Mouse (Mus musculus): Measurements from ENCODE around the gene Cep19.

- TF ChIP-seq CHD2 (IDR thresholded peaks at IDR 0.05; ENCODE audit: low read depth, low read length) (no peak), MAFK (IDR thresholded peaks at IDR 0.05; ENCODE audit: insufficient read depth, low read depth, low read length) (no peak), HCFC1 (IDR thresholded peaks at IDR 0.05; ENCODE audit: borderline replicate concordance, insufficient read depth, low read length) (no peak), ZC3H11A (IDR thresholded peaks at IDR 0.05; ENCODE audit: borderline replicate concordance, low read depth, low read length) (no peak), ZNF384 (IDR thresholded peaks at IDR 0.05; ENCODE audit: low read depth, low read length) (no peak)
Observed at GRCm38 (mm10) chr16:32138954-32139353, 39.4 kb downstream of the Cep19 start.
